Mouse (Mus musculus): Measurements from ENCODE around the gene Ap1m2. TPM values are rescaled to one million over a fixed set of nuclear protein-coding genes. Genes with fewer than 3 reads are reported as not detected.

Gene Ap1m2
- total and polyA plus RNA-seq, 3 experiments: 0.73 to 1.0 TPM; not detected in 1

- TF ChIP-seq EP300 (IDR thresholded peaks at IDR 0.05; ENCODE audit: low read depth in 1 of 2, low read length in 2 of 2): peak; percentile 87 to 95
- TF ChIP-seq ETS1 (IDR thresholded peaks at IDR 0.05; ENCODE audit: low read depth, low read length): peak; percentile 92
- TF ChIP-seq HCFC1 (IDR thresholded peaks at IDR 0.05; ENCODE audit: low read depth, low read length): peak; percentile 63; the same call in 1 of the 2 replicates
- peak; percentile 94 for TF ChIP-seq RCOR1 (IDR thresholded peaks at IDR 0.05; ENCODE audit: low read depth, low read length)
- no peak for TF ChIP-seq E2F4 (IDR thresholded peaks at IDR 0.05; ENCODE audit: borderline replicate concordance, low read depth, low read length)
- peak; percentile 95 for TF ChIP-seq TCF12 (IDR thresholded peaks at IDR 0.05; ENCODE audit: low read depth, low read length)
- peak; percentile 96 for TF ChIP-seq SIN3A (IDR thresholded peaks at IDR 0.05; ENCODE audit: low read length)
These were observed 1.3 kb upstream of the Ap1m2 start (continued) for GRCm38 (mm10) chr9:21313394-21313793.

GRCm38 (mm10) chr9:21311695-21312094 is 442 bp downstream of the Ap1m2 start:
- Histone ChIP-seq H3K9ac (ENCODE audit: control insufficient read depth, low read depth, low read length, poor library complexity, severe bottlenecking) (no peak overlapping the region), H3K27ac (ENCODE audit: control insufficient read depth, low read depth, low read length) (no peak overlapping the region), H3K79me2 (ENCODE audit: control insufficient read depth, insufficient read depth, low read length, poor library complexity) (no peaks in the 10 kb centered on the region), H3K9me3 (replicated peaks; ENCODE audit: insufficient read depth, low read length) (no peaks in the 10 kb centered on the region), H3K4me1 (ENCODE audit: control insufficient read depth in 1 of 2, insufficient read depth in 2 of 2, low read length in 2 of 2) (peaks cover 4 to 12% of the 10 kb centered on the region in 2 experiments; a peak in 3 of 4 replicates), H3K27me3 (ENCODE audit: control insufficient read depth in 1 of 2, insufficient read depth in 2 of 2, low read length in 2 of 2) (no peaks in the 10 kb centered on the region), H3K4me3 (ENCODE audit: control insufficient read depth in 1 of 2, insufficient read depth in 1 of 2, low read depth in 2 of 2, low read length in 2 of 2) (no peak overlapping the region), H3K36me3 (ENCODE audit: control insufficient read depth in 1 of 2, insufficient read depth in 2 of 2, low read length in 2 of 2) (peaks cover 0 to 10% of the 10 kb centered on the region in 2 experiments; a peak in 2 of 4 replicates)
- TF ChIP-seq MXI1 (IDR thresholded peaks at IDR 0.05; ENCODE audit: low read depth, low read length): no peak
- DNase-seq (ENCODE audit: low read depth, low spot score): no peak

- H3K4me3 ChIP-seq (ENCODE audit: control insufficient read depth in 1 of 2, insufficient read depth in 1 of 2, low read depth in 2 of 2, low read length in 2 of 2): peak overlapping the region; percentile 38 to 42
- peak overlapping the region; percentile 35 for H3K9ac ChIP-seq (ENCODE audit: control insufficient read depth, low read depth, low read length, poor library complexity, severe bottlenecking)
- H3K27me3 ChIP-seq (ENCODE audit: control insufficient read depth in 1 of 2, insufficient read depth in 2 of 2, low read length in 2 of 2): peaks cover 0 to 2% of the 10 kb centered on the region in 2 experiments; a peak in 1 of 4 replicates
- no peak overlapping the region for H3K27ac ChIP-seq (ENCODE audit: control insufficient read depth, low read depth, low read length)
- H3K79me2 ChIP-seq (ENCODE audit: control insufficient read depth, insufficient read depth, low read length, poor library complexity): no peaks in the 10 kb centered on the region
- peaks cover 0 to 6% of the 10 kb centered on the region in 2 experiments; a peak in 1 of 4 replicates for H3K36me3 ChIP-seq (ENCODE audit: control insufficient read depth in 1 of 2, insufficient read depth in 2 of 2, low read length in 2 of 2)
- peak; percentile 98 for DNase-seq (ENCODE audit: low read depth, low spot score)
- no peaks in the 10 kb centered on the region for H3K9me3 ChIP-seq (replicated peaks; ENCODE audit: insufficient read depth, low read length)
- peaks cover 0 to 6% of the 10 kb centered on the region in 2 experiments; a peak in 3 of 4 replicates for H3K4me1 ChIP-seq (ENCODE audit: control insufficient read depth in 1 of 2, insufficient read depth in 2 of 2, low read length in 2 of 2)
- TF ChIP-seq ETS1 (IDR thresholded peaks at IDR 0.05; ENCODE audit: low read depth, low read length) (no peak), KAT2A (conservative IDR thresholded peaks at IDR 0.05; ENCODE audit: low read depth, low read length) (no peak), EP300 (IDR thresholded peaks at IDR 0.05; ENCODE audit: low read depth in 1 of 2, low read length in 2 of 2) (no peak), ZNF384 (IDR thresholded peaks at IDR 0.05; ENCODE audit: low read depth, low read length) (no peak), UBTF (IDR thresholded peaks at IDR 0.05; ENCODE audit: borderline replicate concordance, insufficient read depth, low read depth, low read length) (no peak), SIN3A (IDR thresholded peaks at IDR 0.05; ENCODE audit: low read length) (peak; percentile 63; the same call in 1 of the 2 replicates), ZKSCAN1 (IDR thresholded peaks at IDR 0.05; ENCODE audit: low read depth, low read length) (no peak), ZC3H11A (IDR thresholded peaks at IDR 0.05; ENCODE audit: low read depth, low read length) (no peak), CTCF (IDR thresholded peaks at IDR 0.05 in 2 of 3, conservative IDR thresholded peaks at IDR 0.05 in 1 of 3; ENCODE audit: control insufficient read depth in 1 of 3, insufficient read depth in 1 of 3, low read depth in 2 of 3, low read length in 3 of 3, poor library complexity in 1 of 3, severe bottlenecking in 1 of 3) (no peak), GATA1 (IDR thresholded peaks at IDR 0.05; ENCODE audit: low read depth, low read length) (peak; percentile 53), TAL1 (IDR thresholded peaks at IDR 0.05; ENCODE audit: low read length) (0 out of 2 replicates have a peak, but pooled peaks have one; percentile 4), POLR2AphosphoS5 (IDR thresholded peaks at IDR 0.05; ENCODE audit: borderline replicate concordance, low read depth, low read length) (no peak), USF2 (IDR thresholded peaks at IDR 0.05; ENCODE audit: borderline replicate concordance in 1 of 2, insufficient read depth in 1 of 2, low read depth in 1 of 2, low read length in 2 of 2) (no peak), ZMIZ1 (IDR thresholded peaks at IDR 0.05; ENCODE audit: low read depth, low read length) (0 out of 2 replicates have a peak, but pooled peaks have one; percentile 9), MYB (IDR thresholded peaks at IDR 0.05; ENCODE audit: low read depth, low read length) (no peak), ELF1 (IDR thresholded peaks at IDR 0.05; ENCODE audit: low read depth, low read length) (0 out of 2 replicates have a peak, but pooled peaks have one; percentile 14), HCFC1 (IDR thresholded peaks at IDR 0.05; ENCODE audit: low read depth, low read length) (0 out of 2 replicates have a peak, but pooled peaks have one; percentile 51), JUND (IDR thresholded peaks at IDR 0.05; ENCODE audit: low read depth, low read length) (no peak), E2F4 (IDR thresholded peaks at IDR 0.05; ENCODE audit: borderline replicate concordance, low read depth, low read length) (no peak), TBP (IDR thresholded peaks at IDR 0.05; ENCODE audit: low read depth, low read length) (peak; percentile 80), MEF2A (IDR thresholded peaks at IDR 0.05; ENCODE audit: extremely low read depth, insufficient replicate concordance, low read depth, low read length, poor library complexity, severe bottlenecking) (no peak), MYC (IDR thresholded peaks at IDR 0.05; ENCODE audit: low read depth, low read length) (0 out of 2 replicates have a peak, but pooled peaks have one; percentile 22), MAFK (IDR thresholded peaks at IDR 0.05; ENCODE audit: borderline replicate concordance, low read depth, low read length) (no peak)
These were observed 2.9 kb downstream of the Ap1m2 start for GRCm38 (mm10) chr9:21309150-21309741.
